Mouse (Mus musculus) cerebellum, postnatal 25 days (tissue): ENCODE measurements around the gene Btbd35f7.
"Not testable (repeated sequence)": the region's sequence is repeated elsewhere in the genome, so short reads cannot be mapped to it uniquely, and the experiment has no call there.

ENCODE experiments used
- DNase-seq, 2 experiments: peaks; one replicate each; pipeline ENCODE4 v3.0.0; 2021; ENCODE audit warnings: mixed read lengths in 2 of 2

Btbd35f7 gene

DNA sequence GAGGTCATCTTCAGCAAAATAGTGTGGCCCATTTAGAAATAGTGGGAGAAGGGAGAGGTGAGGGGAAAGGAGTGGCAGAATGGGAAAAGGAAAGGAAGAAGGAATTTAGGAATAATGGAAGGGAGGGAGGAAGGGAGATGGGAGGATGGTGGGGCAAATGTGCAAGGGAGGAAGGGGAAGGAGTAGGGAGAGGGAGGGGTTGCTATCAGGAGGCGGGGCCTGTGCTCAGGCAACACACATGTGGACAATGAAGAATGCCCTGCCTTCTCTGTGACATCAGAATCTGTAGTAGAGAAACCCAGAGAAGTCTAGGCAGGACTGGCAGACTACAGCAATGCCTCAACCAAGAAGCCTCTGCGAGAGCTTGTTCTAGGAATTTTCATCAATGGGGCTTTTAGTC is at the start of gene Btbd35f7:
Gene Btbd35f7, plus strand, starts transcription at position 301 of the 400 bp plus-strand sequence.
- not testable (repeated sequence) for DNase-seq
